Mouse (Mus musculus) MEL-GATA-1-ER (cell line): Measurements from ENCODE around the gene 4930556J24Rik.

Experiments used
- DNase-seq: peaks from one replicate; pipeline ENCODE4 v3.0.0-alpha.2; 2012; ENCODE audit warnings: low read depth; ENCODE audit errors: extremely low read depth

The 4930556J24Rik gene

GRCm38 (mm10) chr11:3976678-3977077 is at the start of gene 4930556J24Rik:
Gene 4930556J24Rik (minus strand): TSS chr11:3976778.
- no peak for DNase-seq

GRCm38 (mm10) chr11:4023321-4023720 is 46.7 kb upstream of the 4930556J24Rik start:
- DNase-seq: no peak

- DNase-seq: peak; percentile 71
Observed at GRCm38 (mm10) chr11:4022111-4022510, 45.5 kb upstream of the 4930556J24Rik start.

GRCm38 (mm10) chr11:4015796-4016195 is 39.2 kb upstream of the 4930556J24Rik start:
- peak; percentile 28 for DNase-seq

- no peak for DNase-seq
Observed at GRCm38 (mm10) chr11:4012616-4013015, 36.0 kb upstream of the 4930556J24Rik start.

- DNase-seq: no peak
Observed at GRCm38 (mm10) chr11:4006462-4006861, 29.9 kb upstream of the 4930556J24Rik start.

GRCm38 (mm10) chr11:4005220-4005805 is 28.7 kb upstream of the 4930556J24Rik start:
- DNase-seq: no peak

- peak; percentile 26 for DNase-seq
Observed at GRCm38 (mm10) chr11:4001603-4002002, 25.0 kb upstream of the 4930556J24Rik start.

- DNase-seq: no peak
Observed at GRCm38 (mm10) chr11:3999547-3999946, 23.0 kb upstream of the 4930556J24Rik start.

GRCm38 (mm10) chr11:3997978-3998720 is 21.6 kb upstream of the 4930556J24Rik start:
- DNase-seq: no peak

GRCm38 (mm10) chr11:3996840-3997239 is 20.3 kb upstream of the 4930556J24Rik start:
- DNase-seq: no peak

- DNase-seq: no peak
Observed at GRCm38 (mm10) chr11:3995511-3995910, 18.9 kb upstream of the 4930556J24Rik start.

- no peak for DNase-seq
Observed at GRCm38 (mm10) chr11:3993914-3994313, 17.3 kb upstream of the 4930556J24Rik start.

- no peak for DNase-seq
Observed at GRCm38 (mm10) chr11:3993132-3993531, 16.6 kb upstream of the 4930556J24Rik start.

- DNase-seq: no peak
Observed at GRCm38 (mm10) chr11:3989748-3990147, 13.2 kb upstream of the 4930556J24Rik start.

- no peak for DNase-seq
Observed at GRCm38 (mm10) chr11:3983863-3984745, 7.5 kb upstream of the 4930556J24Rik start.

GRCm38 (mm10) chr11:3983291-3983862 is 6.8 kb upstream of the 4930556J24Rik start, which contains the start of gene Gal3st1:
Gene Gal3st1 (plus strand): TSS chr11:3983636.
- no peak for DNase-seq

GRCm38 (mm10) chr11:3982275-3983209 is 6.0 kb upstream of the 4930556J24Rik start:
- no peak for DNase-seq

- no peak for DNase-seq
Observed at GRCm38 (mm10) chr11:3981536-3981935, 5.0 kb upstream of the 4930556J24Rik start.

- no peak for DNase-seq
Observed at GRCm38 (mm10) chr11:3978421-3978820, 1.8 kb upstream of the 4930556J24Rik start.
